Mouse (Mus musculus): ENCODE measurements around the gene Gpr87.

DNA sequence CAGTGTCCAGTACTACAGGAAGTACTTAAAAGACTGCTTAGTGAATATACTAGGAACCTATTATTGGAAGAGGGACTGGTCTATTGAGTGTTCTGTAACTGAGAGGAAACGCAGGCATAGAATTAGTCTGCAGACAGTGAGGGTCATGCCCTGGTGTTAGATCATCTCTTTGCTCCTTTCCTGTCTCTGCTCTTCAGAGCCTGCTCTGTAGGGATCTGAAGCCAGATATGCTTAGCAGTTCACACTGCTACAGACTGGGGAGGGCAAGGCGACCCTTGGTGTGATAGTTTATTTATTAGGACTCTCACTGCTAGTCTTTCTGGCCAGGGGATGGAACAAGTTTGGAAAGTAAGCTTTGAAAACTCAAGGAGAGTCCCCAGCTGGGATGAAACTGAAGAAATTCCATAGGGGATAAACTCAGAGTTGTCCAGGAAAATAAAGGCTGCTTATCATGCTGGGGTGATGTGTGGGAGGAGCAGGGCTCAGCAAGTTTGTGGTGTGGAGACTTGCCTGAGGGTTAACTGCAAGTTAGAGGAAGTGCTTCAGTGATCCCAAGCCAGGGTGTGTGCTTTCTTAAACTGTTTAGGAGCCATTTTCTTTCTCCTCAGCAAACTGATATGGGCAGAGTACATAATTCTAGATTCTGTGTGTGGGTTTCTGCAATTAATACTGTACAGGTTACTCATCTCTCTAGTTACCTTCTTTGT, 24.8 kb downstream of the Gpr87 start:
- TF ChIP-seq POU5F1 (IDR thresholded peaks at IDR 0.05; ENCODE audit: borderline replicate concordance, low read length): no peak
- TF ChIP-seq CTCF (conservative IDR thresholded peaks at IDR 0.05; ENCODE audit: low read length): no peak

Data from E14TG2a.4 (cell line).